ENCODE assay signal across 9 mouse cellular contexts in genomic region chr2:166711681-166712132, GRCm38 (mm10). TPM values are rescaled to one million over a fixed set of nuclear protein-coding genes. Genes with fewer than 3 reads are reported as not detected.
DNase-seq lines count a peak whose midpoint lies in the region; ATAC-seq and TF ChIP-seq lines count a peak whose summit lies in the region.
"Had no signal": no experiment of that assay in that cellular context is flagged by ENCODE, and none has a peak within 500 bp of the region (broad histone marks: within the 10 kb centered on the region; RNA-seq: fewer than 3 reads in every experiment).

No protein-coding gene starts in this region.

- no peak overlapping the region for H3K27ac ChIP-seq in lung, embryonic 14.5 days (ENCODE audit: low read depth)
- H3K27ac ChIP-seq in forebrain, embryonic 12.5 days: no peak overlapping the region
- no peak overlapping the region for H3K27ac ChIP-seq in limb, embryonic 11.5 days (replicated peaks; ENCODE audit: low read depth, low read length)
- H3K27ac ChIP-seq in neural tube, embryonic 15.5 days (replicated peaks): peak overlapping the region; percentile 82

- 19% methylated on average over 7 of the region's 7 CpGs for WGBS in lung, embryonic 14.5 days
- WGBS in forebrain, embryonic 12.5 days: 24% methylated on average over 7 of the region's 7 CpGs
- 16% methylated on average over 7 of the region's 7 CpGs for WGBS in limb, embryonic 11.5 days
- WGBS in neural tube, embryonic 15.5 days: 16% methylated on average over 7 of the region's 7 CpGs

- peaks cover 9% of the 10 kb centered on the region; the same call in 1 of the 2 replicates for H3K4me1 ChIP-seq in lung, embryonic 14.5 days (ENCODE audit: insufficient read depth)
- peaks cover 40% of the 10 kb centered on the region for H3K4me1 ChIP-seq in forebrain, embryonic 12.5 days
- peaks cover 14% of the 10 kb centered on the region for H3K4me1 ChIP-seq in limb, embryonic 11.5 days (ENCODE audit: control insufficient read depth, insufficient read depth, low read length)
- H3K4me1 ChIP-seq in neural tube, embryonic 15.5 days: peaks cover 48% of the 10 kb centered on the region

- no peaks in the 10 kb centered on the region for H3K36me3 ChIP-seq in lung, embryonic 14.5 days (ENCODE audit: insufficient read depth)
- H3K36me3 ChIP-seq in forebrain, embryonic 12.5 days (replicated peaks): no peaks in the 10 kb centered on the region
- H3K36me3 ChIP-seq in limb, embryonic 11.5 days (ENCODE audit: control insufficient read depth, insufficient read depth, low read length): no peaks in the 10 kb centered on the region
- no peaks in the 10 kb centered on the region for H3K36me3 ChIP-seq in neural tube, embryonic 15.5 days

- no peak for TF ChIP-seq CTCF in lung, embryonic 14.5 days (IDR thresholded peaks at IDR 0.05; ENCODE audit: low read depth)

- peak overlapping the region; percentile 94 for H3K4me2 ChIP-seq in lung, embryonic 14.5 days
- H3K4me2 ChIP-seq in forebrain, embryonic 12.5 days: peak overlapping the region; percentile 87
- H3K4me2 ChIP-seq in limb, embryonic 11.5 days (ENCODE audit: low read depth, severe bottlenecking): peak overlapping the region; percentile 65; the same call in 1 of the 2 replicates
- peak overlapping the region; percentile 90 for H3K4me2 ChIP-seq in neural tube, embryonic 15.5 days

- DNase-seq in lung, embryonic 14.5 days: no peak
- no peak for DNase-seq in lung, postnatal 4 days
- DNase-seq in limb, embryonic 11.5 days (ENCODE audit: low spot score): peak; percentile 37
- DNase-seq in ovary, postnatal 36 days (ENCODE audit: low spot score): no peak
- DNase-seq in right cerebral cortex, adult 2 months (ENCODE audit: low spot score in 2 of 2): no peak
- no peak for DNase-seq in layer of hippocampus, adult 9-10 months (ENCODE audit: low spot score)

- no peak for ATAC-seq in lung, embryonic 14.5 days (ENCODE audit: insufficient read depth)
- no peak for ATAC-seq in forebrain, embryonic 12.5 days (ENCODE audit: low FRiP score)
- ATAC-seq in limb, embryonic 11.5 days (ENCODE audit: insufficient number of reproducible peaks, low FRiP score, low TSS enrichment, low read depth): no peak
- no peak for ATAC-seq in neural tube, embryonic 15.5 days (ENCODE audit: low FRiP score)

- no peaks in the 10 kb centered on the region for H3K9me3 ChIP-seq in lung, embryonic 14.5 days (ENCODE audit: low read depth, low read length)
- H3K9me3 ChIP-seq in forebrain, embryonic 12.5 days: no peaks in the 10 kb centered on the region
- H3K9me3 ChIP-seq in limb, embryonic 11.5 days (ENCODE audit: control insufficient read depth, low read length): no peaks in the 10 kb centered on the region
- no peaks in the 10 kb centered on the region for H3K9me3 ChIP-seq in neural tube, embryonic 15.5 days (replicated peaks)

- no peak overlapping the region; the same call in 1 of the 2 replicates for H3K9ac ChIP-seq in lung, embryonic 14.5 days
- H3K9ac ChIP-seq in forebrain, embryonic 12.5 days: peak overlapping the region; percentile 74
- H3K9ac ChIP-seq in limb, embryonic 11.5 days (ENCODE audit: low read length): no peak overlapping the region
- H3K9ac ChIP-seq in neural tube, embryonic 15.5 days (replicated peaks): peak overlapping the region; percentile 11; the same call in 1 of the 2 replicates

- peak overlapping the region; percentile 75; the same call in 1 of the 2 replicates for H3K4me3 ChIP-seq in lung, embryonic 14.5 days (ENCODE audit: low read depth, low read length)
- peak overlapping the region; percentile 78 for H3K4me3 ChIP-seq in forebrain, embryonic 12.5 days (replicated peaks)
- peak overlapping the region; percentile 7; the same call in 1 of the 2 replicates for H3K4me3 ChIP-seq in limb, embryonic 11.5 days (ENCODE audit: low read depth, low read length)
- peak overlapping the region; percentile 83 for H3K4me3 ChIP-seq in neural tube, embryonic 15.5 days (replicated peaks)
- H3K4me3 ChIP-seq: myocyte had no signal

- peaks cover 7% of the 10 kb centered on the region; the same call in 1 of the 2 replicates for H3K27me3 ChIP-seq in lung, embryonic 14.5 days (ENCODE audit: insufficient read depth, low read length)
- 0 out of 2 replicates have a peak, but pooled peaks cover 5% of the 10 kb centered on the region for H3K27me3 ChIP-seq in forebrain, embryonic 12.5 days
- H3K27me3 ChIP-seq in limb, embryonic 11.5 days (ENCODE audit: control insufficient read depth, insufficient read depth, low read length): no peaks in the 10 kb centered on the region
- no peaks in the 10 kb centered on the region for H3K27me3 ChIP-seq in neural tube, embryonic 15.5 days (replicated peaks)

RNA-seq across cellular contexts. Expression of gene Prex1, which starts 1.9 kb away (rescaled TPM):
- polyA plus RNA-seq in lung, embryonic 14.5 days (2014; fragmentation: Nextera tagmentation; extraction: Ambion mirVana): 12.9 and 13.8 TPM in 2 replicates
- 29.9 and 30.7 TPM in 2 replicates for polyA plus RNA-seq in forebrain, embryonic 12.5 days (2016; fragmentation: Nextera tagmentation; extraction: Ambion mirVana)
- 16.0 and 19.5 TPM in 2 replicates for polyA plus RNA-seq in limb, embryonic 11.5 days (2014; fragmentation: Nextera tagmentation; extraction: Ambion mirVana)
- 22.0 and 24.9 TPM in 2 replicates for polyA plus RNA-seq in neural tube, embryonic 15.5 days (2015; fragmentation: Nextera tagmentation; extraction: Ambion mirVana)

Comparison
In these comparisons a context has a peak if more than half of its experiments do, and no peak if none do; other contexts are left out.
1. H3K4me3 ChIP-seq: peak in every context shown above with its lines; median percentile 83 in neural tube, embryonic 15.5 days; 78 in forebrain, embryonic 12.5 days; 75 in lung, embryonic 14.5 days; 7 in limb, embryonic 11.5 days.
2. H3K9ac ChIP-seq: peak in forebrain, embryonic 12.5 days (single experiment) and neural tube, embryonic 15.5 days (single experiment); none in lung, embryonic 14.5 days (single experiment) and limb, embryonic 11.5 days (single experiment).
3. Peak in every context shown above with its lines, with median percentiles within 50 percentile points of each other: H3K4me2 ChIP-seq.